Mouse (Mus musculus): ENCODE results near the gene Ackr3.

Gene Ackr3

DNA sequence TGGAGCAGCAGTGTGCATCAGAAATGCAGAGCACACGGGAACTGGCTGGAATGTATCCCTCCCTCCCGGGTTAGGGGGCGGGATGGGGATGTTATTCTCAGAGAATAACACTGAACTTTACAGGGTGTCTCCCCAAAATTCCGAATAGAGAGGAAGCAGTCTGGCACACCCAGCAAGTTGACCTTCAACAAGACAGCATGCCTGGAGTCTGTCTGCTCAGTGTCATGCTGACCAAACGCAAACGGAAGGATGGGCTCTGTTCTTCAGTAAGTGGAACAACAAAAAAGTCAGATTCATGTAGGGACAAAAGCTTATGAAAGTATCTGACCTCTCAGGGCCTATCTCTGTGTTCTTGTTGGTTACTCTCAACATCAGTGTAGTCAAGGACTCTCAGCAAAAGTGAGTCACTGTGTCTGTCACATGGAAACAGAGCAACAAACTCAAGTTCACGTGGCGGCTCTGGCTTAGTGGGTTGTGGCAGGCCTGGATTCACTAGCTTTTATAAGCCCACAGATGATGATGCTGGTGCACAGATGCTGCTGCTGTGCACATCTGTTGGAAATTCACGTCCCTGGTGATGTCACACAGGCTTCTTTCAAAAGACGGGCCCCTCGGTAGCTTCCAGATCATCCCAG, 54.6 kb downstream of the Ackr3 start:
- DNase-seq (ENCODE audit: low read depth), result no peak

DNA sequence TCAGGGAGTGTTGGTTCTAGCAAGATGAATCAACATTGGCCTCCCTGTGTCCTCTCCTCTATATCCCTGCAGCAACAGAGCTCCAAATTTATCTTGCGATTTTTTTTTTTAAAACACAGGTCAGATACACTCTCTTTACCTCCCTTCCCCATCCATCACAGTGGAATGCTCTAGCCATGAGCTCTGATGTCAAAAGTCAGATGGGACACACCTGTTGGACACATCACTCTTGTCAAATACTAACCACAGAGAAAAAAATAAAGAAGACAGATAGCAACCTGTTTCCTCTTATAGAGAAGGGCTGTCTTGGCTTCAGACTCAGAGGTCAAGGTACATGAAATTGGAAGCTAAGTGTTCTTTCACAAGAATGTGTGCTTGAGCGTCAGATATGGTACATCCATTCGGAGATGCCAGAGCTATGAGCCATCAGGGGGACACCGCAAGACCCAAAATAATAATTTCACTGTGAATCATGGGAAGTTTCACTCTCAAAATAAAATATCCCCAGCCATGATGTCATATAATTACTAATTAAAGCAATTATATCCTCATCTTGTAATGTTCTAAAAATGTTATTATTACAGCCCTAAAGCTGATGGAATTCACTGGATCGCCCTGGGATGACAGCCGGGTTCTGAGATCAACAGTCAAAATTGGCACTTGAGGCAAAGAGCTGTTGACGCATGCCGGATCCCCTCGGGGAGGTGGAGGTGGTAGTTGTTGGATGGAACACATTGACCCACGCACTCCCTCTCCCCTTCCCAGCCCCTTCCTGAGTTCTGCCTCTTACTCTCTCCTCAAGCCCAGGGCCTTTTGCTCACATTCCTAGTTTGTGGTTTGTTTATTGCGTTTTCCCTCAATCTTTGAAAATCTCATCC, 57.2 kb downstream of the Ackr3 start:
- DNase-seq (ENCODE audit: low read depth), result no peak

DNA sequence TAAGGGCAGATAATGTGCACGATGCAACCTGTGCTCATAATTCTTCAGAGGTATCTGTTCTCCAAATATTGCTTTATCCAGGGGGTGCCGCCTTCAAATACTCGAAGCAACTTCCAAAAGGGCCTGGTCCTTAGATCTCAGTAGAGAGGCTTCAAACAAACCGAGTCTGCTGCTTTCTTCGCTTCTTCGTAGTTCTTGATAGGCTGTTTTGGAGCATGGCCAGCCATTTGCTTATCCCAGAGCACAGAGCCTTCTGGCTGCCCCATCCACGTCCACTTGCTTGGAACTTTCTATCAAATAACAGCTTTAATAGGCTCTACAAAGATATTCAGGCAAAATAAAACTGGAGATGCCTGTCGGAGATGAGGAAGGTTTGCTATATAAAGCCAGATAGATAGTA, 58.6 kb downstream of the Ackr3 start:
- DNase-seq (ENCODE audit: low read depth), result no peak
